Mouse (Mus musculus): ENCODE measurements around the gene Sept7. TPM values are rescaled to one million over a fixed set of nuclear protein-coding genes. Genes with fewer than 3 reads are reported as not detected.
"Not testable (repeated sequence)": the region's sequence is repeated elsewhere in the genome, so short reads cannot be mapped to it uniquely, and the experiment has no call there.

Gene Sept7
- total RNA-seq (2021), result 100 to 1,000 TPM; 116 to 125 TPM
- 1.4 and 1.8 TPM in 2 replicates for polyA plus RNA-seq (2012; rRNA removed)
- long read RNA-seq, partial matches to known transcripts, result 3 of 79 reads
- long read RNA-seq, other reads (novel, unspliced or antisense), result 76 of 79 reads

GRCm38 (mm10) chr9:25252283-25252726 lies at the start of gene Sept7:
Gene Sept7 (plus strand): TSS chr9:25252439.
- peak; percentile 99 for DNase-seq

GRCm38 (mm10) chr9:25208087-25208803 lies 44.0 kb upstream of the Sept7 start:
- no peak for DNase-seq

- DNase-seq, result no peak
Observed at GRCm38 (mm10) chr9:25212309-25213163, 39.7 kb upstream of the Sept7 start.

GRCm38 (mm10) chr9:25213164-25213557 lies 39.1 kb upstream of the Sept7 start:
- no peak for DNase-seq

- no peak for DNase-seq
Observed at GRCm38 (mm10) chr9:25215411-25215810, 36.8 kb upstream of the Sept7 start.

- DNase-seq, result no peak
Observed at GRCm38 (mm10) chr9:25216210-25216609, 36.0 kb upstream of the Sept7 start.

- DNase-seq, result no peak
Observed at GRCm38 (mm10) chr9:25218954-25219353, 33.3 kb upstream of the Sept7 start.

- DNase-seq, result no peak
Observed at GRCm38 (mm10) chr9:25219882-25220281, 32.4 kb upstream of the Sept7 start.

GRCm38 (mm10) chr9:25224959-25225358 lies 27.3 kb upstream of the Sept7 start:
- no peak for DNase-seq

GRCm38 (mm10) chr9:25229740-25230139 lies 22.5 kb upstream of the Sept7 start:
- no peak for DNase-seq

- no peak for DNase-seq
Observed at GRCm38 (mm10) chr9:25230213-25231039, 21.8 kb upstream of the Sept7 start.

GRCm38 (mm10) chr9:25241065-25241464 lies 11.2 kb upstream of the Sept7 start:
- no peak for DNase-seq

- not testable (repeated sequence) for DNase-seq
Observed at GRCm38 (mm10) chr9:25241783-25242182, 10.5 kb upstream of the Sept7 start.

GRCm38 (mm10) chr9:25242266-25242665 lies 10.0 kb upstream of the Sept7 start:
- no peak for DNase-seq

- no peak for DNase-seq
Observed at GRCm38 (mm10) chr9:25243926-25244657, 8.1 kb upstream of the Sept7 start.

- no peak for DNase-seq
Observed at GRCm38 (mm10) chr9:25245125-25245524, 7.1 kb upstream of the Sept7 start.

GRCm38 (mm10) chr9:25246508-25246907 lies 5.7 kb upstream of the Sept7 start:
- DNase-seq, result no peak

GRCm38 (mm10) chr9:25251174-25251573 lies 1.1 kb upstream of the Sept7 start:
- DNase-seq, result no peak

- peak; percentile 93 for DNase-seq
Observed at GRCm38 (mm10) chr9:25251611-25252282, 492 bp upstream of the Sept7 start.

GRCm38 (mm10) chr9:25252759-25253477 lies 679 bp downstream of the Sept7 start:
- DNase-seq, result peak; percentile 71

Measured in adrenal gland, adult 2 months (tissue).